Mouse (Mus musculus) gastrocnemius, adult 8-10 months (tissue): Measurements from ENCODE around the gene Kat2b. TPM values are rescaled to one million over a fixed set of nuclear protein-coding genes. Genes with fewer than 3 reads are reported as not detected.
"Not testable (repeated sequence)": the region's sequence is repeated elsewhere in the genome, so short reads cannot be mapped to it uniquely, and the experiment has no call there.

Experiments
- DNase-seq, 2 experiments: peaks; one replicate each; pipeline ENCODE4 v3.0.0; 2022; ENCODE audit warnings: low spot score in 2 of 2
- total RNA-seq, 4 experiments: library from RNA; stranded (reverse); gene quantifications; 2 replicates each; pipeline ENCODE4 v1.2.4; 2022

The Kat2b gene
- total RNA-seq, 4 experiments from 2014 or later: 57.6 to 76.6 (median 67.2) TPM

GRCm38 (mm10) chr17:53658668-53659067 is 92.0 kb downstream of the Kat2b start:
- no peak for DNase-seq

DNA sequence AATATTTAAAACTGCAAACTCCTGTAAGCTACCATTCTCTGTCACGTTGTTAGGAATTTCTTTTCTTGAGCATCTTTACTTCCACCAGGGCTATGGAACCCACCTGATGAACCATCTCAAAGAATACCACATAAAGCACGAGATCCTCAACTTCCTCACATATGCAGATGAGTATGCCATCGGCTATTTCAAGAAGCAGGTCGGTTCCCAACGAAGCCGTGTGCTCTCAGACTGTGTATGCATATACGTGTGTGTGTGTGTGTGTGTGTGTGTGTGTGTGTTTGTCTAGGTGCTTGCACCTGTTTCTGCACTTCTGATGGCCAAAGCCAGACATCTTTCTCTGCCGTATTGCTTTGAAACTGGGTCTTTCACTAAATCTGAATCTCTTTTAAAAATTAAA is 92.6 kb downstream of the Kat2b start:
- no peak for DNase-seq

- DNase-seq: no peak
These were observed 93.1 kb downstream of the Kat2b start for GRCm38 (mm10) chr17:53659738-53660137.

GRCm38 (mm10) chr17:53661056-53661840 is 94.6 kb downstream of the Kat2b start:
- no peak for DNase-seq

- no peak for DNase-seq
These were observed 97.6 kb downstream of the Kat2b start for GRCm38 (mm10) chr17:53664267-53664666.

GRCm38 (mm10) chr17:53664703-53665382 is 98.2 kb downstream of the Kat2b start:
- DNase-seq: no peak

DNA sequence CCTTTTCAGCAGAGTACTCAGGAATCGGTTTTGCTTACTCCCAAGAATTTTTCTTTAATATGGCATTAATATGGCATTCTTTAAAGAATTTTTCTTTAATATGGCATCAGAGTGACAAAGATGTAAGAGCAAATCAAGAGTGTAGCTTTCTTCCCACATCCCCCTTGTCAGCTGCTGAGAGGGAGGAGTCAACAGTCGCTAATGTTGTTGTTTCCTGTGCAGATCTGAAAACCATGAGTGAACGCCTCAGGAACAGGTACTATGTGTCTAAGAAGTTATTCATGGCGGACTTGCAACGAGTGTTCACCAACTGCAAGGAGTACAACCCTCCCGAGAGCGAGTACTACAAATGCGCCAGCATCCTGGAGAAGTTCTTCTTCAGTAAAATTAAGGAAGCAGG is 103.8 kb downstream of the Kat2b start:
- no peak for DNase-seq

DNA sequence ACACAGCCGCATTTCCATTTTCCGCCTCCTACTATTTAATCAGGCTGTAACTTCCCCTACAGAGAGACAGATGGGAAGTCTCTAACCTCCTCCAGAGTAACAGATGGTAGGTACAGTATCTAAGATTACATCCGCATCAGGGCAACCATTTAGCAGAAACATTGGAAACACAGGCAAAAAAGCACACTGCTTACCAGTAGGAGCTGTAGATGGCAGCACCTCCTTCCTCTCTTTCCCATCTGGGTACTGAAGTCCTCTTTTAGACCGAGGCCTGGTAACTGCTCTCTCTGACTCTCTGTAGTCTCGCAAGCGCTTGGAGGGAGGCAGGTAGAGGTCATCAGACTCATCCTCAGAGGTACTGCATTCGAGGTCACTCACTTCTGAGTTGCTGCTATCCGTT is 112.1 kb downstream of the Kat2b start:
- no peak for DNase-seq

DNA sequence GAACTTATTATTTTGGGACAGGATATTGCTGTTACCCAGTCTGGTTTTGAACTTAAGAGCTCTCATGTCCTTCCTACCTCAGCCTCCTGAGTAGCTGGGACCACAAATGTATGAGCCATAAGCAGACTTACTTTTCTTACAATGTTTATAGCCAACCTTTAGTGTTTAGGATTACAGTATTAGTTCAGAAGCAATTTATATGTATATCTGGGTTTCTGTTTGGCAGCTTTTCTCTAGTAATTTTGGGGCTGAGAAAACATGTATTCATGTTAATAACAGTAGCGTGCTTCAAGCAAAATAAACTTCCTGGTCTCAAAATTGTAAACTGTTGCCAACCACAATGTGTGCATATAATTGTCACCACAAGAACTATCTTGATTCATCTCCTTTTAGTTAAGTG is 121.7 kb downstream of the Kat2b start:
- DNase-seq: no peak

DNA sequence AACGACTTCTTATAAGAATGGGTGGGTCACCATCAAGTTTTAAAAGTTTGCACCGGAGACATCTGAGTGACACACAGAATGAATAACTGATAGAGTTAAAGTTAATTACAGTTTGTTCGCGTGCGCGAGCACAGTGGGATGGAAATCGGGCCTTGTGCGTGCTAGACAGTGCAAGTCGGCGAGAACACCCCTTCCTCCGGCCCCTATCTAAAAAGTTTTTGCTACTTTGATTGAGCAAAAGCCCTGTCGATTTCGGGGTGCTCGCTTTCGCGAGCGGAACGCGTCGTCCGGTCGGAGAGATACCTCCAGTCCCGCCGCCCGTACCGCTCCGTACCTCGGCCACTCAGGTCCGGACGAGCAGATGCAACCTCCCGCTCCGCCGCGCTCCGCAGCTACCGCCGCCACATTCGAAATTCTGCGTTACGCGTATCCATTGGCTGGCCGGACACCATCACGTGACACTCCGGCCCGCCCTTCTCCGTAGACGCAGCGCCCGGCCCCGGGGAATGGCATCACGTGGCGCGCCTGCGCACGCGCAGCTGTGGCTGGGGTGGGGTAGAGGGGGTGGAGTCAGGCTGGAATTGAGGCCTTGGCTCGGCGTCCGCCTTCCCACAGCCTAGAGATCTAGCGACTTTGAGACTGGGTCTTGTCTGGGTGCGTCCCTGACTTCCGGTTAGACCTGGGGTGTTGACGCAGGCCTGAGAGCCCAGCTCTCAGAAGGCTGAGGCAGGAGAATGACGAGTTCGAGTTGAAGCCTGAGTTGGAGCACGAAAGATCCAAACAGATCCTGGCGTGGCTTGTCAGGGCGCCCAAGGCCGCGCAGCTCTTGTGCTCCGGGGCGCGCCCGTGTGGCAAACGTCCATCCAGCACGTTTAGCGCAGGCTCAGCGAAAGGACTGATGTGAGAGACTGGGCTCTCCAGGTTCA is 122.5 kb downstream of the Kat2b start, which contains the start of gene Sgo1:
Gene Sgo1 (minus strand): TSS at position 457 of the 926 bp plus-strand sequence.
- peak; percentile 92 to 95 for DNase-seq

DNA sequence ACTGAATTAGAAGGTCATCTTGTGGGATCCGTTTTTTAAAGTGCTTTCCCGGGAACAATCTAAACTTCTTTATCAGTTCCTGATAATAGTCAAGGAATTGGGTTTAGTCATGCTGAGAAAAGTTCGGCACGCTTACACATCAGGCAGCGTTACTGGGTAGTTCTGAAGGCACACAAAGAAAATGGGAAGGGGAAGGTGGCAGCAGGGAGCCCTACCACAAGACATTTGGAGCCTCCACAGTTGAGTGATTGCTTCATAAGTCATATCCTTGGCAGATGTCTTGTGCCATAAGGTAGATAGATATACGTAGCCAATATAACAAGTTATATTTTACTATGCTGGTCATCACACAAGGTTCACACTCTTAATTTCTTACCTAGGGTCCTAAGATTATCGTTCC is 123.3 kb downstream of the Kat2b start:
- DNase-seq: no peak

- peak in 1 of 2 experiments; percentile 14 for DNase-seq
These were observed 127.4 kb downstream of the Kat2b start for GRCm38 (mm10) chr17:53694039-53694438.

DNA sequence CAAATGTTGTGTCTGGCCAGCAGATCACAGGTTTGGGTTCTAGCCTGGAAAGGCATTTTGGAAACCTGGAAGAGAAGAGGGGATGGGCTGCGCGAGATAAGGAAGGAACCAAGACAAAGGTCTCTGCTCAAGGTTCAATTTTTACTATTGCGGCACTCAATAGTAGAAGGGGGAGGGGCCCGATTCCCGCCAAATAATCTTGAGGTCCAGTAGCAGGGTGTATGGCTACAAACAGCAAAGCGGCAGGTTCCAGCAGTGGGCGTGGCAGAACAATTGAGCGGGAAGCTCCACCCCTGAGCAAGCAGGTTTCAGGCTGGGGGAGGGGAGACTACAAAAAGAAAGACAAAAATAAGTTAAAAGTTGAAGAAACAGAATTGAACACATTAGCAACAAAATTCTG is 130.9 kb downstream of the Kat2b start:
- not testable (repeated sequence) for DNase-seq

DNA sequence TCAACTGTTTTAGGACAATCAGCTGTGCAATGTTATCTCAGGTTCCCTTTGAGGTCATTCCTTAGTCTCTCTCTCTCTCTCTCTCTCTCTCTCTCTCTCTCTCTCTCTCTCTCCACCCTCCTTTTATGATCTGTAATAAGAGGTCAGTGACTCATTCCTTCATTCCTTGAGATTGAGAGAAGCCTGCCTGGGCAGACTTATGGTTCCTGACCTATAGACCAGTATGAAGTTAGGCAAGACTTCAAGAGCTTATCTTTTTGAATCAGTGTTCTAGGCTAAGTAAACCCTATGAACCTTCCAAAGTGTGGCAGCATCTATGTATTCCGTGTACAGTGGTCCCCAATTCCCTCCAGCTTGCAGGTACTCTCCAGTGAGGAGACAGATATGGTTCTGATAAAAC is 147.8 kb downstream of the Kat2b start:
- DNase-seq: no peak

GRCm38 (mm10) chr17:53715161-53715560 is 148.5 kb downstream of the Kat2b start:
- DNase-seq: not testable (repeated sequence)

DNA sequence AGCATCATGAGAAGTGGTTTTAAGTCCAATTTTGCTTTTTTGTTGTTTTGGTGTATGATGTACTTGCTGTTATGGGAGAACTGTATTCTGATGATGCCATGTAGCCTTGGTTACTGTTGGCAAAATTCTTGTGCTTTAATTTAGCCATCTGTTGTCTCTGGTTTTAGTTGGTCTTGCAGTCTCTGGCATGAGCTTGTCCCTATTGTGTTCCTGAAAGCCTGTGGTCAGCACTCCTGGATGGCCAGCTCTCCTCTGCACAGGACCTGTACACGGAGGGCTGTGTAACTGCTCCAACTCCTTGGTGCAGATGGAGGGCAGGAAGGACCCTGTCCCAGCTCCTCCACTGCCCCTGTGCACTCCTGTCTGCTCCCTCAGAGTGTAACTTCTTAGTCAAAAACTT is 151.8 kb downstream of the Kat2b start:
- no peak for DNase-seq

- DNase-seq: not testable (repeated sequence)
These were observed 152.3 kb downstream of the Kat2b start for GRCm38 (mm10) chr17:53718916-53719315.
